Mouse (Mus musculus) heart, embryonic 14.5 days (tissue): ENCODE data around the gene Dip2c. TPM values are rescaled to one million over a fixed set of nuclear protein-coding genes. Genes with fewer than 3 reads are reported as not detected.

Experiments used
- ATAC-seq: fragments of 200-750 bp; cut with Nextera tagmentation; 2 replicates; pipeline ENCODE4 v1.8.0; 2017; ENCODE audit warnings: low read depth, moderate TSS enrichment; ENCODE audit not compliant: insufficient number of reproducible peaks, insufficient read depth, low FRiP score
- H3K27ac ChIP-seq, 2 experiments: fragments of 200-500 bp in 1 of 2; fragments of 300-500 bp in 1 of 2; sonication (generic) in 1 of 2; replicated peaks in 1 of 2; 2 replicates each; pipeline ENCODE4 v1.5.1; 2012 to 2014; ENCODE audit warnings: low read depth in 2 of 2, low read length in 2 of 2, control low read depth in 1 of 2, mild to moderate bottlenecking in 1 of 2, mixed read lengths in 1 of 2; ENCODE audit not compliant: control insufficient read depth in 1 of 2, insufficient read depth in 1 of 2
- H3K27me3 ChIP-seq: fragments of 300-500 bp; sonication (generic); 2 replicates; pipeline ENCODE4 v1.6.1; 2014; ENCODE audit warnings: mild to moderate bottlenecking, low read length, control low read depth; ENCODE audit not compliant: control insufficient read depth, insufficient read depth
- H3K36me3 ChIP-seq: fragments of 300-500 bp; sonication (generic); 2 replicates; pipeline ENCODE4 v1.6.1; 2014; ENCODE audit warnings: mild to moderate bottlenecking, control low read depth, low read length, mixed read lengths; ENCODE audit not compliant: control insufficient read depth, insufficient read depth
- H3K4me1 ChIP-seq, 2 experiments: fragments of 200-500 bp in 1 of 2; fragments of 300-500 bp in 1 of 2; sonication (generic) in 1 of 2; 2 replicates each; pipeline ENCODE4 v1.6.1; 2012 to 2014; ENCODE audit warnings: low read length in 2 of 2, control low read depth in 1 of 2, mixed read lengths in 1 of 2; ENCODE audit not compliant: control insufficient read depth in 2 of 2, insufficient read depth in 2 of 2
- H3K4me2 ChIP-seq: fragments of 300-500 bp; sonication (generic); 2 replicates; pipeline ENCODE4 v1.6.1; 2014; ENCODE audit warnings: mild to moderate bottlenecking, low read length
- H3K4me3 ChIP-seq, 2 experiments: fragments of 200-500 bp in 1 of 2; fragments of 300-500 bp in 1 of 2; sonication (generic) in 1 of 2; 2 replicates each; pipeline ENCODE4 v1.5.1; 2012 to 2014; ENCODE audit warnings: low read length in 2 of 2, mild to moderate bottlenecking in 2 of 2, control low read depth in 1 of 2, low read depth in 1 of 2, moderate library complexity in 1 of 2; ENCODE audit not compliant: control insufficient read depth in 1 of 2, insufficient read depth in 1 of 2
- H3K9ac ChIP-seq: fragments of 300-500 bp; sonication (generic); 2 replicates; pipeline ENCODE4 v1.6.1; 2014; ENCODE audit warnings: mild to moderate bottlenecking, low read length
- H3K9me3 ChIP-seq: fragments of 300-500 bp; sonication (generic); 2 replicates; pipeline ENCODE4 v1.6.1; 2016; ENCODE audit warnings: low read length, control low read depth; ENCODE audit not compliant: control insufficient read depth
- WGBS: fragments of 180-500 bp; shearing (Covaris S2); extraction: QIAGEN DNeasy Blood & Tissue Kit; methylation state at CpG from one replicate; pipeline ENCODE4 v1.1.7; 2014; 5-methylcytosine and 5-hydroxymethylcytosine counted together
- polyA plus RNA-seq: library from polyadenylated mRNA; unstranded; fragments of >200 nt; fragmentation: Nextera tagmentation; extraction: Ambion mirVana; gene quantifications from 2 replicates; pipeline ENCODE4 v1.2.1, GENCODE M21; 2014

Gene Dip2c
- polyA plus RNA-seq, 1 experiment from 2014 or later, result 11.0 TPM

DNA sequence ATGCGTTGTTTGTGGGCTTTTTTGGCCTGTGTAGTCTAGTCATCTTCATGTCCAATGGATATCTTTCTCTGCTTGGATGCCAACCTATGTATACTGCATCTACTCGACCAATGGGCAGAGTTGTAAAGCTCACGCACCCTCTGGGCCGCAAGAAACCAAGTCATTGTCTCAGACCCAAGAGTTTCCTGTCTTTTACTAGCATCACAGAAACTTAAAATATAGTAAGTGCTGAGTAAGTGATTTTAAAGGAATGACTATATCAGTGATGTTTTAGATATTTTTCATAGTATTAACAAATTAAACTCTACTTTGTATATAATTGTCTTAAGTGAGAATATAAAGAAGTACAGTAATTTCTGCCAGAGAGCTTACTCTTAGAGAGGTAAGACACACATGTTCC, 145.6 kb downstream of the Dip2c start:
- Histone ChIP-seq H3K9me3 (no peaks in the 10 kb centered on the region), H3K4me3 (no peak overlapping the region), H3K4me1 (peaks cover 8 to 22% of the 10 kb centered on the region in 2 experiments), H3K27me3 (no peaks in the 10 kb centered on the region), H3K27ac (no peak overlapping the region), H3K36me3 (no peaks in the 10 kb centered on the region), H3K9ac (no peak overlapping the region), H3K4me2 (no peak overlapping the region)
- ATAC-seq, result no peak
- 93% methylated on average over 4 of the region's 4 CpGs for WGBS

DNA sequence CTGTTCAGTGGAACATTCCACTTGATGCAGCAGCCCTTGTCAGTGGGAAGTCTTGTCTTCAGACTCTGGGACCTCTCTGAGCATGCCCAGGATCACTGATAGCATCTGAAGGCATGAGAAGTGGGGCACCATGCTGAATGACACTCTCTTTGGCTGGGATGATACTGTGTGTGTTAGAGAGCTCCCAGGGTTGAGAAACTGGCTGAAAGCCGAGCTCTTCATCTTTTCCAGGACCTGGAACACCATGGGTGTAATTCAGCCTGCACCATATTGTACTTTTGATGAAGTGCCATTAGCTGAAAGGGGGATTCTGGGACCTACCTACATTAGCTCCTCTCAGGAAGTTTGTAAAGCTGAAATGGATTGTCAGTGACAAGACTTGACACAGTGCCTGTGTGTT, 146.5 kb downstream of the Dip2c start:
- Histone ChIP-seq H3K4me2 (no peak overlapping the region), H3K4me3 (no peak overlapping the region), H3K9ac (no peak overlapping the region), H3K27ac (peak overlapping the region in 1 of 2 experiments; percentile 24; a peak in 1 of 4 replicates), H3K9me3 (no peaks in the 10 kb centered on the region), H3K36me3 (no peaks in the 10 kb centered on the region), H3K4me1 (peaks cover 8 to 27% of the 10 kb centered on the region in 2 experiments), H3K27me3 (no peaks in the 10 kb centered on the region)
- WGBS, result 64% methylated on average over 1 of the region's 1 CpGs
- ATAC-seq, result no peak

DNA sequence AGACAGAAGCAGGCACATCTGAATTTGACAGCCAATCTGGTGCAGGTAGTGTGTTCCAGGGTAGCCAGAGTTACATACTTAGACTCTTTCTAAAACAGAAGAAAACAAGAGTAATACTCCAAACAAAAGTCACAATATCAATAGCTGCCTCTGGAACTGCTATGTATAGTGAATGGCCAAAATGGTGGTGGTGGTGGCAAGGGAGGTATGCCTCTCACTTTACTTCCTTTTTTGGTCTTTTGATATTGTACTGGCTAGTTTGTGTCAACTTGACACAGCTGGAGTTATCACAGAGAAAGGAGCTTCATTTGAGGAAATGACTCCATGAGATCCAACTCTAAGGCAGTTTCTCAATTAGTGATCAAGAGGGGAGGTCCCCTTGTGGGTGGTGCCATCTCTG, 148.1 kb downstream of the Dip2c start:
- ATAC-seq, result no peak
- H3K27me3 ChIP-seq, result no peaks in the 10 kb centered on the region
- H3K4me3 ChIP-seq, result no peak overlapping the region
- no peak overlapping the region for H3K4me2 ChIP-seq
- H3K9ac ChIP-seq, result no peak overlapping the region
- peaks cover 8 to 27% of the 10 kb centered on the region in 2 experiments for H3K4me1 ChIP-seq
- H3K36me3 ChIP-seq, result no peaks in the 10 kb centered on the region
- H3K27ac ChIP-seq, result no peak overlapping the region
- H3K9me3 ChIP-seq, result no peaks in the 10 kb centered on the region

DNA sequence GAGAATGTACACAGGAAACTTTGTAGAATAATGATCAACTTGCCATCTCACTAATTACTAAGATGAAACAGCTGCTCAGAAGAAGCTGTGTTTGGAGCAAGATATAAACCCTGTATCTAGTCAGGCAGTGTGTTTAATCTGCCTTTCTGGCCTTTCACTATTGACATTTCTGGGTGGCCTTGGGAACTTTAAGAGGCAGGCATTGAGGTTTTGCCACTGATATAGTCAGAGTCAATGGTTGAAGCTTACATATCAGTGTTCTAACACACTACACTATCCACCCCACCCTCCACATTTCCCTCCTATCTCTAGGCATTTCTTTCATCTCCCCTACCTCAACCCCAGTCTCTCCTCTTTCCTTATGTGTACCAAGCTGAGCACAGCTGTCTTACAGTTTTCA, 149.9 kb downstream of the Dip2c start:
- Histone ChIP-seq H3K9me3 (0 out of 2 replicates have a peak, but pooled peaks cover 3% of the 10 kb centered on the region), H3K4me3 (no peak overlapping the region), H3K4me2 (no peak overlapping the region), H3K27ac (0 out of 4 replicates have a peak overlapping the region, but pooled peaks of 1 of the 2 experiments have one; percentile 19), H3K36me3 (no peaks in the 10 kb centered on the region), H3K9ac (no peak overlapping the region), H3K27me3 (no peaks in the 10 kb centered on the region), H3K4me1 (peaks cover 8 to 27% of the 10 kb centered on the region in 2 experiments)
- ATAC-seq, result no peak

DNA sequence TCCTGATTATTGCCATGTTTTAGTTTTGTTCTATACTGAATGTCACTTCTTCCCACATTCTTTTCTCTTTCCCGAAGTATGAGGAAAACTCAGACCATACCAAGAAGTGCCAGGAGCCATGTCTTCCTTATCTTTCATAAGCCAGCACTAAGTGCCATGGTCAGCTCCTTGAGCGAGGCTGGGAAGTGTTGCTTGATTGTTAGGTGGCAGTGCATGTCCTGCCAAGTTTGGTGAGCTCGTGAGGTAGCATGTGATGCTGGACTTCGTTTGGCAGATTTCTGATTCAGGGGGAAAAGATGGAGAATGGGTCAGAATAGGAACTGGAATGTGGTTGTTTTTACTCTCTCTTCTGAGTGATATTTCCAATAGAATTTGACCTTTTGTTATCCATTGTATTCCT, 150.5 kb downstream of the Dip2c start:
- 14% methylated on average over 4 of the region's 4 CpGs for WGBS
- no peak overlapping the region for H3K9ac ChIP-seq
- H3K27ac ChIP-seq, result 0 out of 4 replicates have a peak overlapping the region, but pooled peaks of 1 of the 2 experiments have one; percentile 19
- ATAC-seq, result no peak
- no peaks in the 10 kb centered on the region for H3K36me3 ChIP-seq
- H3K4me3 ChIP-seq, result no peak overlapping the region
- H3K4me1 ChIP-seq, result peaks cover 8 to 27% of the 10 kb centered on the region in 2 experiments
- no peak overlapping the region for H3K4me2 ChIP-seq
- 0 out of 2 replicates have a peak, but pooled peaks cover 3% of the 10 kb centered on the region for H3K9me3 ChIP-seq
- no peaks in the 10 kb centered on the region for H3K27me3 ChIP-seq

DNA sequence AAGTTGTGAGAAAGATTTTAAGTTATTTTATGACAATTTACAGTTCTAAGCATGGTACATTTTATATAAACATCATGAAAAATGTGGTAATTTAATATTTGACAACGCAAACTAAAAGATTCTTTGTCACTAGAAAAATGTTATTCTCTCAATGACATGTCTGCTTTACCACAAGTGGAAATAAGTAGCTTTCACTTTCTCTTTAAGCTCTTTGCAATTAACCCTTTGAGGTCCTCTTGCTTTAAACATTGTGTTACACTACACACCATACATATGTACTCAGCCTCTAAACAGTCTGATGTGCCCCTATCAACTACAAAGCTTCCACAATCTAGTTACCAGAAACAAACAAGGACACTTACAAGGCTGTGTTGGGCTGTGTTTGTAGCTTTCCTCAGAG, 153.6 kb downstream of the Dip2c start:
- no peak overlapping the region for H3K4me2 ChIP-seq
- no peaks in the 10 kb centered on the region for H3K27me3 ChIP-seq
- H3K9ac ChIP-seq, result no peak overlapping the region
- no peak overlapping the region for H3K27ac ChIP-seq
- H3K4me1 ChIP-seq, result peaks cover 2 to 16% of the 10 kb centered on the region in 2 experiments
- WGBS, result 95% methylated on average over 1 of the region's 1 CpGs
- no peak for ATAC-seq
- 0 out of 2 replicates have a peak, but pooled peaks cover 3% of the 10 kb centered on the region for H3K9me3 ChIP-seq
- no peaks in the 10 kb centered on the region for H3K36me3 ChIP-seq
- no peak overlapping the region for H3K4me3 ChIP-seq

DNA sequence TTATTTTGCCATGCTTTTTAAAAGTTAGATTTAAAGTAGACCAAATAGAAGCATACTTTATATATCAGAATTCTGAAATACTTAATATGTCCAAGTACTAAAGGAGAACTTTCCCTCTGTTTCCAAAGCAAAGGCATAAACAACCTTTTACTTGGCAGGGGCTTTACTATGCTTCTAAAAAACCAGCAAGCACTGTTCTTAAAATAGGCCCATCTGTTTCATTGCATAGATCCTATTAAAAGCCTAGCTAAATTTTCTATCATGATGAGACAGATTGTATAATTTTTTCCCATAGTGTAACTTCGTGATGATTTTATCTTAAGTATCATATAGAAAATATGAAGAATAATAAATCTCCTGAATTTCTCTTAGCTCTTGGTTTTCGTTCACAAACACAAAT, 154.4 kb downstream of the Dip2c start:
- 90% methylated on average over 2 of the region's 2 CpGs for WGBS
- no peak for ATAC-seq
- H3K9me3 ChIP-seq, result 0 out of 2 replicates have a peak, but pooled peaks cover 3% of the 10 kb centered on the region
- H3K9ac ChIP-seq, result no peak overlapping the region
- no peaks in the 10 kb centered on the region for H3K36me3 ChIP-seq
- H3K4me2 ChIP-seq, result no peak overlapping the region
- H3K4me3 ChIP-seq, result no peak overlapping the region
- peaks cover 2 to 16% of the 10 kb centered on the region in 2 experiments for H3K4me1 ChIP-seq
- H3K27ac ChIP-seq, result no peak overlapping the region
- H3K27me3 ChIP-seq, result no peaks in the 10 kb centered on the region

DNA sequence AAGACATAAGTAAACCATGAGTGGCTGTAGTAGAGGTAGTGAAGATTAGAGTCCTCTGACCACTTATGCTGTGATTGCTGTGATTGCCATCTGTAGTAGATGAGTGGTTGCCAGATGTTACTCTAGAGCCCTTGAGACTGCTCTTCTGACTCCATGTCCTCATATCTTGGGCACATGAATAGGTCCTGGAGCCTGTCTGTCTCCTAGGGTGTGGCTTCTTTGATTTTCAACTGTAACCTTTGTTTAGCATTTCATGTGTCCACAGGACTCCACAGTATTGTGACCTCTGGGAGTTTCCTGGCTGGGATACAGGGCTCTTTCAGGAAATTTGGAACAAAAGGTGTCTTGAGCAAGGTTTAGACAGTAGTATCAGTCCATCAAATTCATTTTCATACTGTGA, 155.1 kb downstream of the Dip2c start:
- Histone ChIP-seq H3K36me3 (no peaks in the 10 kb centered on the region), H3K27me3 (no peaks in the 10 kb centered on the region), H3K9me3 (0 out of 2 replicates have a peak, but pooled peaks cover 3% of the 10 kb centered on the region), H3K4me1 (peaks cover 2 to 11% of the 10 kb centered on the region in 2 experiments), H3K4me2 (no peak overlapping the region), H3K4me3 (no peak overlapping the region), H3K27ac (no peak overlapping the region), H3K9ac (no peak overlapping the region)
- ATAC-seq, result no peak
